Mouse (Mus musculus) heart, postnatal 36 days (tissue): Measurements from ENCODE around the gene Thap11. TPM values are rescaled to one million over a fixed set of nuclear protein-coding genes. Genes with fewer than 3 reads are reported as not detected.

Experiments used
- DNase-seq, 2 experiments: peaks; one replicate each; pipeline ENCODE4 v3.0.0; 2021 to 2022
- intact Hi-C: fragments of 180-260 bp; cut with DNase I; formaldehyde crosslinking; loops from one replicate; pipeline ENCODE4 v1.15.1; 2025
- total RNA-seq, 2 experiments: library from RNA; stranded (reverse); gene quantifications; 2 replicates each; pipeline ENCODE4 v1.2.3; 2021

Thap11 gene
- total RNA-seq, 2 experiments from 2014 or later, result 26.5 to 28.3 TPM

- intact Hi-C loops, result loop anchor here (2.0 to 5.0 kb wide), 2 partner anchors 50 to 82 kb away; partner anchors contain the start of genes Ctrl and Pskh1
- no peak for DNase-seq
Observed at GRCm38 (mm10) chr8:105850611-105851010, 4.3 kb upstream of the Thap11 start.

- intact Hi-C loops, result loop anchor here (2.0 to 5.0 kb wide), 2 partner anchors 49 to 81 kb away; partner anchors contain the start of genes Ctrl and Pskh1
- DNase-seq, result peak; percentile 89
Observed at GRCm38 (mm10) chr8:105851651-105852143, 3.2 kb upstream of the Thap11 start.

- intact Hi-C loops, result loop anchor here (5.0 kb wide), 1 partner anchor 80 kb away; the partner anchor contains the start of gene Ctrl
- DNase-seq, result no peak
Observed at GRCm38 (mm10) chr8:105852146-105852729, 2.7 kb upstream of the Thap11 start.

- intact Hi-C loops, result loop anchor here (5.0 kb wide), 1 partner anchor 79 kb away; the partner anchor contains the start of gene Ctrl
- DNase-seq, result no peak
Observed at GRCm38 (mm10) chr8:105853178-105853577, 1.8 kb upstream of the Thap11 start, which contains the start of gene Cenpt. TSS of gene Cenpt (minus strand) at chr8:105853278.

- DNase-seq, result no peak
- intact Hi-C loops, result loop anchor here (5.0 kb wide), 1 partner anchor 78 kb away; the partner anchor contains the start of gene Ctrl
Observed at GRCm38 (mm10) chr8:105854303-105854702, 629 bp upstream of the Thap11 start.

- intact Hi-C loops, result no loop called here
- DNase-seq, result peak in 1 of 2 experiments; percentile 53
Observed at GRCm38 (mm10) chr8:105855248-105856167, 576 bp downstream of the Thap11 start.

GRCm38 (mm10) chr8:105856168-105856835 lies 1.4 kb downstream of the Thap11 start:
- intact Hi-C loops, result no loop called here
- DNase-seq, result no peak

- DNase-seq, result no peak
- intact Hi-C loops, result no loop called here
Observed at GRCm38 (mm10) chr8:105858495-105858894, 3.6 kb downstream of the Thap11 start.

- no peak for DNase-seq
- intact Hi-C loops, result no loop called here
Observed at GRCm38 (mm10) chr8:105859314-105859713, 4.4 kb downstream of the Thap11 start.

- peak; percentile 88 to 91 for DNase-seq
- intact Hi-C loops, result loop anchor here (2.0 kb wide), 2 partner anchors 20 to 40 kb away; partner anchors contain the start of genes Edc4 and Pskh1
Observed at GRCm38 (mm10) chr8:105860143-105860981, 5.4 kb downstream of the Thap11 start, which contains the start of gene Nutf2. TSS of gene Nutf2 (plus strand) at chr8:105860580.

- no peak for DNase-seq
- intact Hi-C loops, result loop anchor here (2.0 kb wide), 2 partner anchors 19 to 39 kb away; partner anchors contain the start of genes Edc4 and Pskh1
Observed at GRCm38 (mm10) chr8:105861951-105862350, 7.0 kb downstream of the Thap11 start.

GRCm38 (mm10) chr8:105866364-105867029 lies 11.6 kb downstream of the Thap11 start:
- intact Hi-C loops, result no loop called here

GRCm38 (mm10) chr8:105874301-105874700 lies 19.4 kb downstream of the Thap11 start:
- DNase-seq, result peak in 1 of 2 experiments; percentile 42
- intact Hi-C loops, result no loop called here

More at GRCm38 (mm10) chr8:105866364-105867029, 11.6 kb downstream of the Thap11 start:
- DNase-seq, result no peak

GRCm38 (mm10) chr8:105880754-105881520 lies 26.0 kb downstream of the Thap11 start, which contains the start of gene Edc4:
TSS of gene Edc4 (plus strand) at chr8:105880881.
- intact Hi-C loops, result loop anchor here (2.0 kb wide), 1 partner anchor 20 kb away; the partner anchor contains the start of gene Nutf2

GRCm38 (mm10) chr8:105889756-105890465 lies 35.0 kb downstream of the Thap11 start:
- intact Hi-C loops, result no loop called here
- DNase-seq, result no peak

More at GRCm38 (mm10) chr8:105880754-105881520, 26.0 kb downstream of the Thap11 start, which contains the start of gene Edc4:
- peak; percentile 91 to 93 for DNase-seq

GRCm38 (mm10) chr8:105890870-105891269 lies 35.9 kb downstream of the Thap11 start:
- intact Hi-C loops, result no loop called here

GRCm38 (mm10) chr8:105892432-105892831 lies 37.5 kb downstream of the Thap11 start:
- DNase-seq, result no peak
- intact Hi-C loops, result no loop called here

More at GRCm38 (mm10) chr8:105890870-105891269, 35.9 kb downstream of the Thap11 start:
- peak; percentile 31 to 39 for DNase-seq
